Mouse (Mus musculus) CH12.LX (cell line): ENCODE measurements around the gene Gabra5.

Experiments used
- CHD2 ChIP-seq: IDR thresholded peaks from 2 replicates; pipeline ENCODE4 v1.6.1; 2011; ENCODE audit warnings: low read length, improper control_type of control experiment
- CTCF ChIP-seq, 2 experiments: IDR thresholded peaks in 1 of 2; conservative IDR thresholded peaks in 1 of 2; 2 replicates each; pipeline ENCODE4 v1.5.1; 2011 to 2012; ENCODE audit warnings: low read depth in 2 of 2, low read length in 2 of 2, improper control_type of control experiment in 1 of 2, inconsistent platforms in 1 of 2, mild to moderate bottlenecking in 1 of 2, moderate library complexity in 1 of 2
- E2F4 ChIP-seq: IDR thresholded peaks from 2 replicates; pipeline ENCODE4 v1.6.1; 2011; ENCODE audit warnings: low read depth, low read length, improper control_type of control experiment; ENCODE audit not compliant: insufficient replicate concordance
- EP300 ChIP-seq: IDR thresholded peaks from 2 replicates; pipeline ENCODE4 v1.6.1; 2011; ENCODE audit warnings: low read length, improper control_type of control experiment
- GABPA ChIP-seq: IDR thresholded peaks from 2 replicates; pipeline ENCODE4 v1.6.1; 2012; ENCODE audit warnings: low read depth, low read length, improper control_type of control experiment, inconsistent platforms; ENCODE audit not compliant: insufficient replicate concordance
- MAX ChIP-seq: IDR thresholded peaks from 2 replicates; pipeline ENCODE4 v1.6.1; 2011; ENCODE audit warnings: low read length, improper control_type of control experiment
- POLR2A ChIP-seq: IDR thresholded peaks from 2 replicates; pipeline ENCODE4 v1.6.1; 2011; ENCODE audit warnings: low read depth, mild to moderate bottlenecking, improper control_type of control experiment, low read length
- ZMIZ1 ChIP-seq: IDR thresholded peaks from 2 replicates; pipeline ENCODE4 v1.6.1; 2012; ENCODE audit warnings: low read depth, mild to moderate bottlenecking, inconsistent platforms, low read length, improper control_type of control experiment

DNA sequence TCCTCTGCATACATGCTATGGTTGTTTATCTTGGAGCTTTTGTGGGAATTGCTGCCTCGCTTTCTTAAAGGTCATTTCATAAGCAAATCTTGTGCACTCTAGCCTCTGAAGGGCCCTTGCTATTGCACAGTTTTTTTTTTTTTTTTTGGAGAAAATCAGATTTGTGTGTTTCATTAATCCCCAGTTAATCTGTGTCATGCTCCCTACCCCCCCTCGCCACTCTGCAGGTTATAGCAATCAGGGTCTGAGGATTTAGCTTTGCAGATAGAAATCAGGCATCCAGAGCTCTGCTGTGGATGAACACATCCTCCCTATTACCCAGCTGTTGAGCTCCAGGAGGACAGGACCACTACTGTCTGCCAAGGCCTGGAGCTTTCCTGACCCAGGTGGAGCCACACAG, 90.5 kb downstream of the Gabra5 start, which contains the start of gene Gabrb3:
- TF ChIP-seq CTCF (conservative IDR thresholded peaks at IDR 0.05 in 1 of 2, IDR thresholded peaks at IDR 0.05 in 1 of 2; ENCODE audit: low read depth in 2 of 2, low read length in 2 of 2) = no peak
- TF ChIP-seq EP300 = no peak
- TF ChIP-seq ZMIZ1 = no peak
- no peak for TF ChIP-seq POLR2A
- TF ChIP-seq GABPA = no peak
- TF ChIP-seq MAX = no peak
- TF ChIP-seq CHD2 = no peak
- no peak for TF ChIP-seq E2F4
